Mouse (Mus musculus): ENCODE data around the gene Dusp15.

Dusp15 gene

GRCm38 (mm10) chr2:152931456-152932160, 19.9 kb downstream of the Dusp15 start:
- no peak for DNase-seq (ENCODE audit: low spot score)

DNA sequence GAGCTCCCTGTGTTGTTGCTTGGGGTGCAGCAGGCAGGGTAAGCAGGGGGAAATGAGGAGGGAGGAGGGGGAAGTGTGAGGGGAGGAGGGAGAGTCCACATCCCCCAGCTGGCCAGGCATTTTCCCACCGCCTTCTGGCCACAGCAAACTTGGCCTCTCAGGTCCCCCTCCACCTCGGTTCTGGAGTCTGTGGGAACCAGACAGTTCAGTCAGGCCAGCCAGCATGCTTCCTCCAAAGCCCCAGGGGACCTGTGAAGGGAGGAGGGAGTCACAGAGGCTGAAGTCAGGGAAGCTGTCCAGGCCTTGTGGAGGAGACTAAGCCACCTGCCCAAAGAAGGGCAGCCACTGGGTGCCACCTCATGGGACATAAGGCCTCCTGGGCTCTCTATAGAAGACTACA, 21.2 kb downstream of the Dusp15 start:
- no peak for DNase-seq (ENCODE audit: low spot score)

- no peak for DNase-seq (ENCODE audit: low spot score)
These were observed 22.5 kb downstream of the Dusp15 start for GRCm38 (mm10) chr2:152928988-152929370.

- no peak for DNase-seq (ENCODE audit: low spot score)
These were observed 23.1 kb downstream of the Dusp15 start for GRCm38 (mm10) chr2:152928219-152928987.

- DNase-seq (ENCODE audit: low spot score), result no peak
These were observed 24.1 kb downstream of the Dusp15 start for GRCm38 (mm10) chr2:152927371-152927770.

- DNase-seq (ENCODE audit: low spot score), result no peak
These were observed 24.6 kb downstream of the Dusp15 start for GRCm38 (mm10) chr2:152926896-152927295.

GRCm38 (mm10) chr2:152925189-152925872, 26.2 kb downstream of the Dusp15 start:
- DNase-seq (ENCODE audit: low spot score), result no peak

DNA sequence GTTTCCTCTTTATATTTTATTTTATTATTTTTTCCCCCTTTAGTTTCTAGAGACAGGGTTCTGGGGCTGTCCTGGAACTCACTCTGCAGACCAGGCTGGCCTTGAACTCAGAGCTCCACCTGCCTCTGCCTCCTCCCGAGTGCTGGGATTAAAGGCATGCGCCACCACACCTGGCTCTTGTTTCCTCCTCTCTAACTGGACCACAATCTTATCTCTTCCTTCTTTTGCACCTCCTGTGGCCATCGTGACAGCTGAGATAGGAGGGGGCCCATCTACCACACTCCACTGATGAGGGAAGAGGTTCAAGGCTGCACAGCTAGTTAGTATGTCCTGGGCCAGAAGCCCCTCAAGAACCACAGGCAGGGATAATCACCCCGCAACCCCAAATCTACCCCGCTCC, 27.0 kb downstream of the Dusp15 start:
- no peak for DNase-seq (ENCODE audit: low spot score)

- no peak for DNase-seq (ENCODE audit: low spot score)
These were observed 27.4 kb downstream of the Dusp15 start for GRCm38 (mm10) chr2:152924128-152924527.

DNA sequence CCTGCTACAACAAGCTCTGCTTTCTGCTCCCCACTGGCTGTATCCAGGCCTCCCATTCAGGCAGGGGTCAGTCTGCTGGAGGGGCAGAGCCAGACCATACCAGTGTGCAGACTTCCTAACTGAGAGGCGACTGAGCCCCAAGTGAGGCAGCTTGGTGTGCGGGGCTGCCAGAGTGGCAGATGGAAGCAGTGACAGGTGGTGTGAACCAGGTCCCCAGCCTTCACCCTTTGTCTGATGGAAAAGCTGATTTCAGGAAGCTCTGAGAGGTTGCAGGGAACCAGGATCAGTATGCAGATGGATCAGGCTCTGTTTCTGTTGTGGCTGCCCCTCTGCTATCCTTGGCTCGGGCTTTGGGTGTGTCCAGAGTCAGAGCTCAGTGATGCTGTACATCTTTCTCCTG, 27.9 kb downstream of the Dusp15 start:
- DNase-seq (ENCODE audit: low spot score), result peak; percentile 32

DNA sequence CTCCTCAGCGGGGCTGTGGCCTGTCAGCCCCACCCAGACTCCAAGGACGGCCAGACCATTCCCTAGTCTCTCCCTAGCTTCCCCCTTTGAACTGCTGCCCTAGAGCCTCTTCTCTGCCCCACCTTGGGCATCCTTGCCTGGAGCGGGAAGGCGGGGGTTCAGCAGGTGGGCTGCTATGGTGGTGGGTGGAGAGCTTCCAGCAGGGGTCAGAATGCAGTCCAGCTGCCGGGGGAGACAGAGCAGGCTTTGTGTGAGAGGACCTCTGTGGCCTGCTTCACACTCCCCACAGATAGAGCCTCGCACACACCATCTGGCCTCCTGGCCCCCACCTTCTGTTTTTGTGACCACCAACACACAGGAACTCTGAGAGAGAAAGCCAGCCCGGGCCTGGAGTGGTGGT, 29.1 kb downstream of the Dusp15 start:
- DNase-seq (ENCODE audit: low spot score), result peak; percentile 41

DNA sequence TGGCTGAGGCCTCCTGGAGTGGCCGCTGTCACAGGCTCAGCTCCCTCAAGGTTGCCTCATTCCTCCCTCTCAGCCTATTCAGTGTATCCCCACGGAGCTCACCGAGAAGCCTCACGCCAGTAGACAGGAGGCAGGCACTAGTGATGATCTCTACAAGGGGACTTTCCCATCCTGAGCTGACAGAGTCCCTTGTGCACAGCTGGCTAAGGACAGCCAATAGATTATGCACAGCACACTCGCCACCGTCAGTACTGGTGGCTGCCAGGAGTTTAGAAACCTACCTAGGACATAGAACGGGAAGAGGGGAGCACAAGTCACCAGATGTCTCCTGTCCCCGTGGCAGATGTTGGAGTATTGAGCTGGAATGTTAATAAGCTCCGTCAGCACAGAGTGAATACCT, 33.8 kb downstream of the Dusp15 start:
- no peak for DNase-seq (ENCODE audit: low spot score)

DNA sequence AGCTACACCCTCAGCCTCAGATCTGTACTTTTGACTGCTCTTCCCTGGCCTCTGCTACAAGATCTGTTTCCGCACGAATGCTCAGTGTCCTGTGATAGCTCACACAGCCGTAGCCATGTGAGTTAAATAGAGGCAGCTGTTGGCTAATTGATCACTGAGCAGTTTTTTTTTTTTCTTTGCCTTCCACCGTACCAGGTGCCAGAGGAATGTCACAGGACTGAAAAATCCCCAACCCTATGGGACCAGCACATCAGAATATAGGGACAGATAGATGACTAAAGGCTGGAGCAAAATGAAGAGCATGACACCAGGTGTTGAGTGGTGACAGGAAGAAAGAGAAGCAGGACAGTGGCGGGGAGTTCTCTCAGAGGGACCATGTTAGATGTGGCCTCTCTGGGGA, 35.4 kb downstream of the Dusp15 start:
- DNase-seq (ENCODE audit: low spot score), result no peak

- DNase-seq (ENCODE audit: low spot score), result no peak
These were observed 36.0 kb downstream of the Dusp15 start for GRCm38 (mm10) chr2:152915453-152915852.

DNA sequence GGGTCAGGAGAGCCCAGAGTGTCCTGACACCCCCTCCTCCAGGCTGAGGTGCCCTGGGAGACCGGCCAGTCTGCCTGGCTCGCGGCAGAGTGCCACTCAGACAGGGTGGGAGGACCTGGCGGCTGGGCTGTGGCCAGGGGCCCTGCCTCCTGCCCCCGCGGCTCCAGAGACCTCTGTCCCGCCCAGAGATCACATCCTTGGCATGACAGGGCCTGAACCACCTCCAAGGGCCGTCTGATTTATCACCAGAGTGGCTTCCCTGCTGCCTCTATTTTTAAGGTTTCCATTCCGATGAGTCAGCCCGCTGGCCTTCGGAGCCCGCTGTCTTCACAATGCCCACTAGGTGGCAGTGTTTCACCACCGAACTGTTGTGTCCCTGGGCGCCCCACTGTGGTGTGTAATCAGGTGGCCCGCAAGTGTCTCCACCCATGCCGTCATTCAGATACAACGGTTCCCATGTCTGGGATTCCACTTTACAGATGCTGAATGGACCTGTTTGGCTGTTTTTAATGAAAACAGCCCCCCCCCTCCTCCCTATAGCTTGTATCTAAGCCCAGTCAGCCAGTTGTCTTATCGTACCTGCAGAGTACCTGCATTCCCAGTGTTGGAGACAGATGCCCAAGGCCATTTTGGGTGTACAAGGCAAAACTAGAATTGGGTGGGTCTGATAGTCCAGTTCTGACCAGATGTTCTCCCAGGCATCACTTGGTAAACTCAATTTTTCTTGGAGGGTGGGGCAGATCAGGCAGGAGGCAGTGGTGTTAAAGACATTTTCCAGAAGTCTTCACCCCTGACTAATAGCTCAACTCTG, 37.0 kb downstream of the Dusp15 start:
- peak; percentile 96 for DNase-seq (ENCODE audit: low spot score)

GRCm38 (mm10) chr2:152913471-152913870, 38.0 kb downstream of the Dusp15 start:
- DNase-seq (ENCODE audit: low spot score), result no peak

DNA sequence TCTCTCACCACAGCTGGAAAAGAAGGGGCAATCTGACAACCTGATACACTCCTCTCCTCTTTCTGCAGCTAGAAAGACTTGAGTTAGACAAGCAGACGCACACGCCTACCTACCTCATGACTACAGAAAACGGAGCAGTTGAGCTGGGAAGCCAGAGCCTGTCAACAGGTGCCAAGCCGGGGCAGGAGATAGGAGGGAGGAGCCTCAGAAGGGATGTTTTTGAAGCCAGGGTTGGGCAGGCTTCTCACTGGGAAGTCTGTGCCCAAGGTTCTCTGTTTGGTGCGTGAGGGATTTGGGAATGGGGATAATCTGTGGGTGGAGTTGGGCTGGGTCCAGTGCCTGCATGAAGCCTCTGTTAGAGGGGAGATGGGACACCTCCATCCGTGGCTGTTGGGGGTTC, 40.1 kb downstream of the Dusp15 start:
- DNase-seq (ENCODE audit: low spot score), result no peak

DNA sequence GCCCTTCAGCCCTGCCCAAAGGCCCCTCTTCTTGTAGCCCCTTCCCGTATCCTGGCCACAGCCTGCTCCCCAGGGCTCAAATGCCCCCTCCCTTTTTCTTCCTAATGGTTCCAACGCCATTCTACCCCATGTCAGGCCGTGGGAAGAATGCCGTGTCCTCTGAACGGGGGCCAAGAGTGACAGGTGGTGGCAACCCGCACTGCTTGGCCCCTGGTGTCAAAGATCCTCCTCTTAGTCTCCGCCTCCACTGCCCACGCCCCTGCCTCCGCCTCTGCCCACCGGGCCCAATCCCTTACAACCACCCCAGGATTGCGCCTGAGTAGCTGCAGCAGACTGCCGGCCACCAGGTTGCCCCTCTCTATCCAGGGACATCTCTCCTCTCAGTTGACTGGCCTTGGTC, 40.5 kb downstream of the Dusp15 start, which contains the start of gene Mylk2:
Gene Mylk2, plus strand, starts transcription at position 322 of the 400 bp plus-strand sequence.
- DNase-seq (ENCODE audit: low spot score), result no peak

DNA sequence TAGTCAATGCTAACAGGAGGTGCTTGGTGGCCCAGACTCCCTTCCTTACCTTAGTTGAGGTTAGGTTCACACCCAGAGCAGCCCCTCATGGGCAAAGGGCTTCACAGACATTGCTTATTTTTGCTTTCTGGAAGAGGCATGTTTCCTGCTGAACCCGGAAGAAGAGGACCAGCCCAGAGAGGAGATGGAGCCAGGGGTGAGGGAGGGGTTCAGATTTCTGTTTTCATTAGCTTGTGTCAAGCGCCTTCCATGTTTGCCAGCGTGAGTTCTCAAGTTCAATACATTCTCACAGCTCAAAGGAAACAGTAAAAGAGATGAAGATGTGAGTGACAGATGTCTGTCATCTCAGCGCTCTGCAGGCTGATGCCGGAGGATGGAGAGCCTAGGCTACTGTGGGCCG, 41.6 kb downstream of the Dusp15 start:
- no peak for DNase-seq (ENCODE audit: low spot score)

- DNase-seq (ENCODE audit: low spot score), result peak; percentile 69
These were observed 44.2 kb downstream of the Dusp15 start for GRCm38 (mm10) chr2:152907114-152907943.
